Mouse (Mus musculus) ES-Bruce4 (cell line): ENCODE data around the gene Sbf2.

ENCODE experiments used
- CTCF ChIP-seq: IDR thresholded peaks from one replicate; pipeline ENCODE4 v1.8.1; 2011; ENCODE audit warnings: low read depth, low read length
- POLR2A ChIP-seq: IDR thresholded peaks from one replicate; pipeline ENCODE4 v1.8.1; 2011; ENCODE audit warnings: low read length; ENCODE audit not compliant: insufficient read depth

- TF ChIP-seq CTCF (no peak), POLR2A (no peak)
Measured at GRCm38 (mm10) chr7:110313392-110314055, 301.2 kb downstream of the Sbf2 start.
